ENCODE assay signal across 11 mouse cellular contexts in genomic region chr12:99083616-99084015, GRCm38 (mm10).
DNase-seq lines count a peak whose midpoint lies in the region; ATAC-seq and TF ChIP-seq lines count a peak whose summit lies in the region.
"Had no signal": no experiment of that assay in that cellular context is flagged by ENCODE, and none has a peak within 500 bp of the region (broad histone marks: within the 10 kb centered on the region; RNA-seq: fewer than 3 reads in every experiment).

No protein-coding gene starts in this region.

- no peak for TF ChIP-seq CTCF in hindbrain, postnatal 0 days (IDR thresholded peaks at IDR 0.05; ENCODE audit: low read depth)

- H3K4me2 ChIP-seq in forebrain, embryonic 14.5 days (ENCODE audit: low read length): peak overlapping the region; percentile 11; the same call in 1 of the 2 replicates
- H3K4me2 ChIP-seq in hindbrain, postnatal 0 days (ENCODE audit: low read depth, low read length): peak overlapping the region; percentile 16
- no peak overlapping the region for H3K4me2 ChIP-seq in neural tube, embryonic 14.5 days (ENCODE audit: low read depth, low read length)
- H3K4me2 ChIP-seq: embryonic facial prominence, embryonic 15.5 days had no signal

- H3K4me1 ChIP-seq in forebrain, embryonic 14.5 days (ENCODE audit: control insufficient read depth, insufficient read depth, low read length): peaks cover 26% of the 10 kb centered on the region
- peaks cover 20% of the 10 kb centered on the region; the same call in 1 of the 2 replicates for H3K4me1 ChIP-seq in hindbrain, postnatal 0 days (ENCODE audit: insufficient read depth, low read length)
- peaks cover 11% of the 10 kb centered on the region; the same call in 1 of the 2 replicates for H3K4me1 ChIP-seq in neural tube, embryonic 14.5 days (ENCODE audit: control insufficient read depth, insufficient read depth, low read length)
- H3K4me1 ChIP-seq: embryonic facial prominence, embryonic 15.5 days; heart, embryonic 10.5 days had no signal

- no peaks in the 10 kb centered on the region for H3K9me3 ChIP-seq in forebrain, embryonic 14.5 days (replicated peaks; ENCODE audit: control insufficient read depth, low read length)
- H3K9me3 ChIP-seq in hindbrain, postnatal 0 days (ENCODE audit: low read length): no peaks in the 10 kb centered on the region
- no peaks in the 10 kb centered on the region for H3K9me3 ChIP-seq in neural tube, embryonic 14.5 days (ENCODE audit: control insufficient read depth, low read length)
- H3K9me3 ChIP-seq: embryonic facial prominence, embryonic 15.5 days; heart, embryonic 10.5 days; megakaryocyte, embryonic 14.5 days had no signal

- DNase-seq in retina, embryonic 14.5 days (ENCODE audit: low spot score): peak; percentile 22
- no peak for DNase-seq in retina, postnatal 1 day
- no peak for DNase-seq in forebrain, embryonic 14.5 days (ENCODE audit: low spot score)
- peak; percentile 37 for DNase-seq in hindbrain, postnatal 0 days (ENCODE audit: low spot score)
- DNase-seq in ovary, adult 18-20 months (ENCODE audit: low spot score): no peak
- no peak for DNase-seq in embryo, embryonic 10 days (ENCODE audit: low spot score)
- no peak for DNase-seq in kidney, postnatal 10 days

- no peaks in the 10 kb centered on the region for H3K27me3 ChIP-seq in forebrain, embryonic 14.5 days (replicated peaks; ENCODE audit: control insufficient read depth, insufficient read depth, low read length)
- no peaks in the 10 kb centered on the region for H3K27me3 ChIP-seq in hindbrain, postnatal 0 days (ENCODE audit: insufficient read depth, low read length)
- H3K27me3 ChIP-seq in neural tube, embryonic 14.5 days (ENCODE audit: control insufficient read depth, insufficient read depth, low read length): no peaks in the 10 kb centered on the region

- H3K36me3 ChIP-seq in forebrain, embryonic 14.5 days (ENCODE audit: control insufficient read depth, insufficient read depth, low read length): no peaks in the 10 kb centered on the region
- no peaks in the 10 kb centered on the region for H3K36me3 ChIP-seq in hindbrain, postnatal 0 days (ENCODE audit: insufficient read depth, low read length)
- no peaks in the 10 kb centered on the region for H3K36me3 ChIP-seq in neural tube, embryonic 14.5 days (ENCODE audit: control insufficient read depth, insufficient read depth, low read length)
- H3K36me3 ChIP-seq: embryonic facial prominence, embryonic 15.5 days; heart, embryonic 10.5 days had no signal

- no peak; the same call in 1 of the 2 replicates for ATAC-seq in forebrain, embryonic 14.5 days
- ATAC-seq in hindbrain, postnatal 0 days: peak; percentile 30; the same call in 1 of the 2 replicates
- peak; percentile 35 for ATAC-seq in neural tube, embryonic 14.5 days (ENCODE audit: low read depth)

- H3K4me3 ChIP-seq in forebrain, embryonic 14.5 days (ENCODE audit: low read depth, low read length): no peak overlapping the region
- H3K4me3 ChIP-seq in hindbrain, postnatal 0 days (ENCODE audit: low read length): no peak overlapping the region
- H3K4me3 ChIP-seq in neural tube, embryonic 14.5 days (ENCODE audit: low read depth, low read length): no peak overlapping the region
- H3K4me3 ChIP-seq: embryonic facial prominence, embryonic 15.5 days; heart, embryonic 10.5 days had no signal

- WGBS in forebrain, embryonic 14.5 days: 38% methylated on average over 11 of the region's 11 CpGs
- 41% methylated on average over 11 of the region's 11 CpGs for WGBS in hindbrain, postnatal 0 days
- 47% methylated on average over 11 of the region's 11 CpGs for WGBS in neural tube, embryonic 14.5 days

- H3K27ac ChIP-seq in forebrain, embryonic 14.5 days (ENCODE audit: low read depth, low read length): no peak overlapping the region
- no peak overlapping the region; the same call in 1 of the 2 replicates for H3K27ac ChIP-seq in hindbrain, postnatal 0 days
- H3K27ac ChIP-seq in neural tube, embryonic 14.5 days (ENCODE audit: low read depth, low read length): no peak overlapping the region
- H3K27ac ChIP-seq: embryonic facial prominence, embryonic 15.5 days; heart, embryonic 10.5 days had no signal

- peak overlapping the region; percentile 13; the same call in 1 of the 2 replicates for H3K9ac ChIP-seq in forebrain, embryonic 14.5 days (ENCODE audit: low read length)
- H3K9ac ChIP-seq in hindbrain, postnatal 0 days (replicated peaks; ENCODE audit: low read length): no peak overlapping the region
- H3K9ac ChIP-seq in neural tube, embryonic 14.5 days (replicated peaks; ENCODE audit: low read depth, low read length): no peak overlapping the region
- H3K9ac ChIP-seq: embryonic facial prominence, embryonic 15.5 days had no signal

Comparison
In these comparisons a context has a peak if more than half of its experiments do, and no peak if none do; other contexts are left out.
1. DNase-seq: peak in retina, embryonic 14.5 days (single experiment) and hindbrain, postnatal 0 days (single experiment); none in retina, postnatal 1 day (single experiment), forebrain, embryonic 14.5 days (single experiment), ovary, adult 18-20 months (single experiment), embryo, embryonic 10 days (single experiment) and kidney, postnatal 10 days (single experiment).